Mouse (Mus musculus) brain, embryonic 18.5 days (tissue): Measurements from ENCODE around the gene Mkrn3.

Source experiments
- DNase-seq: peaks from one replicate; pipeline ENCODE4 v3.0.0-alpha.2; 2012; ENCODE audit warnings: low read depth, low spot score

Gene Mkrn3

GRCm38 (mm10) chr7:62419493-62420360, at the start of gene Mkrn3:
Mkrn3 (minus strand) TSS chr7:62420139.
- peak; percentile 81 for DNase-seq

GRCm38 (mm10) chr7:62463878-62464755, 44.2 kb upstream of the Mkrn3 start, which contains the start of gene Peg12:
Peg12 (minus strand) TSS chr7:62464510.
- DNase-seq, result peak; percentile 30

GRCm38 (mm10) chr7:62463007-62463877, 43.3 kb upstream of the Mkrn3 start:
- DNase-seq, result no peak

DNA sequence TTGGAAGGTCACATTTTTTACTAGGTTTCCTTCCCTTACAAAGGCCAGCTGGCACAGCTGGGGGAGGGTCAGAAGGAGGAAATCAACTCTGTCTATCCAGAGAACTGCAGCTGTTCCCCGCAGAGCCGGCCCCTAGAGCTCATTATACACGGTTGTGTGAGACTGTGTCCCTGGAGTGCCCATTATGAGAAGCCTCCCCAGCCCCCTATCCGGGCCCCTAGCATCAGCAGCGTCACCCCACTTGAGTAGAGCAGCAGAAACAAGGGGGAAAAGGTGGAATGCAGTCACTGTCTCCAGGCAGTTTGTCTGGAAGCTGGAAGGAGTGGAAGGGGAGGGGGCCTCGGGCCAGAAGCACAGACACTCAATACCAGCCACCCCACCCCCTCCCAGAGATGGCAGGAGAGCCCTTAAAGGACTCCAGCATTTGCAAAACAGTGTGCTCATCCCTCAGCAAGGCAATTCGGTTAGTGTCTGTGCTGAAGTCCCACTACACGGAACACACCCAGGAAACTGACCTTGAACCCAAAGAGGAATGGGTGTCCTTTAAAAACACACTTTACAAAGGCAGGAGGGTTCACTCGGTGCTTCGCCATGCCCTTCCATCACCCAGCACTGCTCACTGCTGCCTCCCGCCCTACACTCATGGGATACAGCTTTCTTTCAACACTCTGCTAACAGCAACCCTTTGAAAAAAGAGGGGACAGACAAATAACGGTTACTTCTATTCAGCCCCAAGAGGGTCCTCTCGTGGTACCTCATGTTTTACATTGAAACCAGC, 42.5 kb upstream of the Mkrn3 start:
- no peak for DNase-seq

DNA sequence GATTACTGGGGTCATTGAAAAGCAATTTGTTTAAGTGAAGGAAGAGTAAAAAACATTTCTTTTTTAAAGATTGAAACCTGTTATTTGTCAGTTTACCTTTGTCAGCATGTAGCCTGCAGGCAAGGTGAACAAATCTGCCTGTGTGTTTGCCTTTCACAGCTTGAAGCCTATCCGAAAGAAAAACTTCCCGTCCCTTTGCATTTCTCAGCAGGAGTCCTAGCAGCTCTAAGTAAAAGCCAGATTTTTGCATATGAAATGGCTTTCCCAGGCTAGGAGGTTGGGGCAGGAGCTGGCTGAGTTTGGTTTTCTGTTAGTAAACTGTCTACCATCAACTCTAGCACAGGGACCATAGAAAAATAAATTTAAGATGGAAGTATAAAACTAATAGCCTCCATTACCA, 32.4 kb upstream of the Mkrn3 start:
- DNase-seq, result no peak

GRCm38 (mm10) chr7:62445431-62446165, 25.7 kb upstream of the Mkrn3 start:
- no peak for DNase-seq

GRCm38 (mm10) chr7:62436394-62436793, 16.5 kb upstream of the Mkrn3 start:
- no peak for DNase-seq

- DNase-seq, result no peak
Measured at GRCm38 (mm10) chr7:62433243-62433642, 13.3 kb upstream of the Mkrn3 start.

DNA sequence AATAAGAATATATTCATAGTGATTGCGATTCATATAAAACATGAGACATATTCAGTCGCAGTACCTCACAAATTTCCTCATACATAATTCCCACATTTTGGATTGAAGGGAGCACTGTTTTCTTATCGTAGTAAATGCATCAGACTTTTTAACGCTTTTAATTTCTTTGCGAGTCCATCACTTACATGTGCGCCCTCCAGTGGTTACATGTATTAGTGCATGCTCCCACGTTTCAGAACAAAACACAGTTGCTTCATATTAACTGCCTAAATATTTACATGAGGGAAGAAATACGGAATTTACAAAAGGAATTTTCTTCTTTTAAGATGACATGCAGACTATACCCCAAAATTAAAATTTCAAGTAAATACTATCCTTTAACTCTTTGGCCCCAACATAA, 8.4 kb upstream of the Mkrn3 start:
- DNase-seq, result no peak

DNA sequence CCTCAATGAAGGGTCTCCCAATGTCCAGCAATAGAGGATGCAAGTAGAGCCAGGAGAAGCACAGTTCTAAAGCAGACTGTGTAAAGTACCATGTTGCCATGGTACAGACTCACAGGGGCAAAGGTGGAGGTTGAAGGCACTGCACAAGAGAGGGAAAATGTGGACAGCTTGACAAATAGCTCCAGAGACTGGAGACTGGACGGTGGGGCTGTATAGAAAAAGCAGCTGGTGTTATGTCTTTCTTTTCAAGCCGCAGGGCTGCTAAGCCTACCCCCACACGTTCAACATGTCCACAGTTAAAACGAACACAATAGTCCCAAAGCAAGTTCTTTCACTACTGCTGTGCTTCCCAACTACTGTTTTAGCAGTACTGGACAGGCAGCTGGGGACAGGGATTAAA, 3.3 kb upstream of the Mkrn3 start:
- DNase-seq, result no peak

DNA sequence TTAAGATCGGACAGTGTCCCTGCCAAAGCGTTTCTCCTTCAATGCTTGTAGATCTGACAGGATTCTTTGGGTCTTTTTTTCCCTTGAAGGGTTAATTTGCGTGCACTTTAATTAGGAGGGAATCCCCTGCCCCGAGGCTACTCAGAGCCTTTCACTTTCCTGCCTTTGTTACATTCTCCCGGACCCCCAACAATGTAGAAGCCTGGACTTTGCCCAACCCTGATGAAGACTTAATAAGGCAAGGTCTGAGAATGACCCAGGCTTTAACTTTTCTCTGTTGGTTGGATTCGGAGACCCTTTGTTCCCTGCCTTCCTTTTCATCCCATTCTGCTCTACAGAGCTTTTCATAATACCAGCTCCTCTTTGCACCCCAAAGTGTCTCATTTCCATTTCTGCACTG, 627 bp upstream of the Mkrn3 start:
- DNase-seq, result no peak

GRCm38 (mm10) chr7:62419105-62419492, 840 bp downstream of the Mkrn3 start:
- no peak for DNase-seq

DNA sequence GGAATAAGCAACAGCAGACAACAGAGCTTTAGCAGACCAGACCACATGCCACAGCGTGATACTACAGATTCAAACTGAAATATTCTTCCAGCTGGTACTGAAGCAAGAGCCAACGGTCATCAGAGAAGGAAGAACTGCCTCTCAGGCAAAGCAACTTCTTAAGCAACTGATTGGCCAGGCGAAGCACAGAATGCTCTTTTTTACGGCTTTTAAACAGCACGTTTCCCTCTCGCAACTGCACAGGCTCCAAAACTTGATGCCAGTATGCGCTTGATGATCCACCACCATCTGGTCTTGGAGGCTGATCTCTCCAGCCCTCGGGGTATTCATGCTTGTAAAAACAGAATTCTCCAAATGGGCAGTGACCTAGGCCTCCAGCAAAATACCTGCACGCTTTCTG, 1.6 kb downstream of the Mkrn3 start:
- DNase-seq, result no peak

- DNase-seq, result no peak
Measured at GRCm38 (mm10) chr7:62416173-62416572, 3.8 kb downstream of the Mkrn3 start.

DNA sequence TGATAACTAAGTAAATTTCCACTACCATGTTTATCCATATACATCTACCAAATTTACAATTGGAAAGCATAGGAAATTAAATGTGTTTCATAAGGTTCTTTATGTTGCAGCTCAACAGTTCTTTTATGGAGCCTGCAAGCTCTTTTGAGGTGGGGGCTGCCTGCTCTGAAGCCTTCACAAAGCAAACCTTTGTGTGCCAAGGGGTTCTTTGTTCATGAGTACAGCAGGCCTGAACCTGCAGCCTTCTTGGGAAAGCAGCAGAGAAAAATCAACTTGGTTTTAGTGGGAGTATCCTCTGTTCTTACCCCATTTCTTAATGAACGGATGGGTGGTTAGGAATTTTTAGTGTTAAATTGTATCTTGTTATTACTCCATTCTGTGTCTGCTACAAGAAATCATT, 4.7 kb downstream of the Mkrn3 start:
- no peak for DNase-seq

DNA sequence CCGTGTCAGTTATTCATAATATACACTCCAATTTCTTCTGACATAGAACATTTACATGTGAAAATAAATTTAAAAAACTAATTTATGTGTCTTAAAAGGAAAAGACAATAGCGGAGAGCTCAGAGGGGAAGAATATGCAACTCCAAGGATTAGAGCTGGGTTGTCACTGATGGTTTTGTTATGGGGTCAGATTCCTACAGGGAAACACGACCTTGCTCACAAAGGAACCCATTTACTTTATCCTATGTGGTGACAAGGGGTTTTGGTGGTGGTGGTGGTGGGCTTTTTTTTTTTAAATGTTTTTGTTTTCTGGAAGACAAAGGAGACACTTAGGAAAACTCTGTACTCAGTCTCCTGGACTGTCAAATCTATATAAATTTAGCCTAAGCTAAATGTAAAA, 12.1 kb downstream of the Mkrn3 start:
- no peak for DNase-seq

GRCm38 (mm10) chr7:62406573-62407050, 13.3 kb downstream of the Mkrn3 start:
- DNase-seq, result no peak

- no peak for DNase-seq
Measured at GRCm38 (mm10) chr7:62392202-62392601, 27.7 kb downstream of the Mkrn3 start.

DNA sequence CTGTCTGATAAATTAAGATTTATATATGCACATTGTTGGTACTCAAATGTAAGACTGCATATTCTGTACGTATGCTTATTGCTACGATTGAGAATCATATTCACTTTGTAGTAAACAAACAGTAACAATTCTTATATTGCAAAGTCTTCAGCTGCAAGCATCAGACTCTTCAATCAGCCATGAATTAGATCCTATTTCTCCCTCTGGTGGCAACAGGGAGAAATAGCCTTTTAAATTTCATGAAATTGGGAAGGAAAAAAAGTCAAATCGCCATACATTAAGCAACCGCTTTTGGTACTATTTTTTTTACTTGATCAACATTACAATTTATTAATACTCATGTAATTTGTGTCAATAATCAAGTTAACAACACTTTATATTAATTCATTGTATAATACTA, 31.6 kb downstream of the Mkrn3 start:
- no peak for DNase-seq

GRCm38 (mm10) chr7:62382391-62382790, 37.5 kb downstream of the Mkrn3 start:
- DNase-seq, result no peak
